ENCODE assay signal across 23 mouse cellular contexts in the genomic region with DNA sequence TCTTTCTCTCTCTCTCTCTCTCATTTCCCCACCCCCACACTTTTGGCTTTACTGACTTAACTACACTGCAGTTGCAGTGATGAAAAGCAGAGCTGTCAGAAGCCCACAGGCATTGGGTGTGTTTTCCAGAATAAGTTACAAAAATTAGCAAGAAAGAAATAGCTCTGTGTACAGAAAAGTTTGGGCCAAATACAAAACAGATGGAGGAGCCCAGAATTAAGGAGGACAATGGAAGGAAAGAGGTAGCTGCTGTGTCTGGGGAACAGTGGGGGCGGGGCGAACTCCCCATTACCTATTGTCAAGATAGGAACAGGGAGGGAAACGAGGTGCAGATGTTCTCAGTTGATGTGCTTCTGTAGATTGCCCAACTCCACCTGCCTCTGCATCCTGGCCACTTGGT.
A peak's percentile ranks its signal among the peaks of the same experiment; 100 is the strongest.
DNase-seq lines count a peak whose midpoint lies in the region; ATAC-seq lines count a peak whose summit lies in the region.
"Had no signal": no experiment of that assay in that cellular context is flagged by ENCODE, and none has a peak within 500 bp of the region (broad histone marks: within the 10 kb centered on the region; RNA-seq: fewer than 3 reads in every experiment).

No protein-coding gene starts in this region.

- H3K27me3 ChIP-seq in embryonic facial prominence, embryonic 12.5 days: no peaks in the 10 kb centered on the region
- no peaks in the 10 kb centered on the region for H3K27me3 ChIP-seq in limb, embryonic 10.5 days (ENCODE audit: low read depth, poor library complexity, severe bottlenecking)
- H3K27me3 ChIP-seq: forebrain, embryonic 12.5 days; hindbrain, embryonic 13.5 days had no signal

- WGBS in embryonic facial prominence, embryonic 12.5 days: 50% methylated on average over 3 of the region's 3 CpGs
- WGBS in limb, embryonic 10.5 days: 62% methylated on average over 3 of the region's 3 CpGs

- H3K4me2 ChIP-seq in embryonic facial prominence, embryonic 12.5 days (replicated peaks): no peak overlapping the region
- H3K4me2 ChIP-seq: forebrain, embryonic 12.5 days; hindbrain, embryonic 13.5 days had no signal

- DNase-seq in embryo, embryonic 10 days (ENCODE audit: low spot score): peak; percentile 6
- DNase-seq in embryo, embryonic 9.5 days (ENCODE audit: extremely low spot score): no peak
- DNase-seq in embryo, embryonic 10.5 days (ENCODE audit: low spot score): peak; percentile 6
- DNase-seq in limb, embryonic 10.5 days (ENCODE audit: low spot score): no peak
- DNase-seq in yolk sac, embryonic 10.5 days (ENCODE audit: low spot score): no peak
- no peak for DNase-seq in heart, postnatal 36 days
- DNase-seq in layer of hippocampus, postnatal 36 days: no peak
- DNase-seq: adrenal gland, postnatal 10 days; B cell, adult 2 months; cerebellum, adult 11-12 months; cerebellum, adult 9-10 months; cerebellum, postnatal 25 days; forebrain, postnatal 0 days; gastrocnemius, postnatal 10 days; heart, adult 18-20 months; heart, postnatal 10 days had no signal

- no peaks in the 10 kb centered on the region for H3K36me3 ChIP-seq in embryonic facial prominence, embryonic 12.5 days
- H3K36me3 ChIP-seq in limb, embryonic 10.5 days: no peaks in the 10 kb centered on the region
- H3K36me3 ChIP-seq: forebrain, embryonic 12.5 days; G1E; heart, embryonic 10.5 days; hindbrain, embryonic 13.5 days had no signal

- intact Hi-C loops in heart, postnatal 36 days (cut with DNase I): no loop called here

- H3K4me1 ChIP-seq in embryonic facial prominence, embryonic 12.5 days: peaks cover 3% of the 10 kb centered on the region; the same call in 1 of the 2 replicates
- peaks cover 19% of the 10 kb centered on the region for H3K4me1 ChIP-seq in limb, embryonic 10.5 days
- H3K4me1 ChIP-seq: forebrain, embryonic 12.5 days; heart, embryonic 10.5 days; hindbrain, embryonic 13.5 days had no signal

- H3K9me3 ChIP-seq in embryonic facial prominence, embryonic 12.5 days: no peaks in the 10 kb centered on the region
- H3K9me3 ChIP-seq in limb, embryonic 10.5 days (replicated peaks): no peaks in the 10 kb centered on the region
- H3K9me3 ChIP-seq: forebrain, embryonic 12.5 days; G1E; heart, embryonic 10.5 days; hindbrain, embryonic 13.5 days had no signal

- no peak overlapping the region for H3K4me3 ChIP-seq in embryonic facial prominence, embryonic 12.5 days
- H3K4me3 ChIP-seq in limb, embryonic 10.5 days: no peak overlapping the region
- H3K4me3 ChIP-seq: forebrain, embryonic 12.5 days; heart, embryonic 10.5 days; hindbrain, embryonic 13.5 days had no signal

- H3K27ac ChIP-seq in embryonic facial prominence, embryonic 12.5 days: no peak overlapping the region
- peak overlapping the region; percentile 50; the same call in 1 of the 2 replicates for H3K27ac ChIP-seq in limb, embryonic 10.5 days
- H3K27ac ChIP-seq: forebrain, embryonic 12.5 days; heart, embryonic 10.5 days; hindbrain, embryonic 13.5 days; hindbrain, postnatal 0 days had no signal

- peak; percentile 47; the same call in 1 of the 2 replicates for ATAC-seq in embryonic facial prominence, embryonic 12.5 days (ENCODE audit: insufficient number of reproducible peaks, insufficient read depth, low FRiP score, low TSS enrichment)
- ATAC-seq: CD4-positive, CD25-positive, alpha-beta regulatory T cell, adult 4 months; forebrain, postnatal 0 days; hindbrain, postnatal 0 days had no signal

- H3K9ac ChIP-seq in embryonic facial prominence, embryonic 12.5 days: no peak overlapping the region
- H3K9ac ChIP-seq: forebrain, embryonic 12.5 days; forebrain, postnatal 0 days; hindbrain, embryonic 13.5 days had no signal

Comparison
In these comparisons a context has a peak if more than half of its experiments do, and no peak if none do; other contexts are left out.
1. DNase-seq: peak in embryo, embryonic 10 days (single experiment) and embryo, embryonic 10.5 days (single experiment); none in embryo, embryonic 9.5 days (single experiment), limb, embryonic 10.5 days (single experiment), yolk sac, embryonic 10.5 days (single experiment), heart, postnatal 36 days (0 of 2) and layer of hippocampus, postnatal 36 days (0 of 2).